Mouse (Mus musculus) C2C12 (cell line): ENCODE data around the gene Mtss1l.

Experiments
- CEBPB ChIP-seq: IDR thresholded peaks from one replicate; pipeline ENCODE4 v1.6.1; 2011; ENCODE audit warnings: low read depth, mild to moderate bottlenecking, control low read depth, moderate library complexity
- CTCF ChIP-seq: IDR thresholded peaks from one replicate; pipeline ENCODE4 v1.5.1; 2011; ENCODE audit not compliant: control insufficient read depth, insufficient read depth, insufficient read length
- FOSL1 ChIP-seq: IDR thresholded peaks from one replicate; pipeline ENCODE4 v1.8.0; 2011; ENCODE audit warnings: mild to moderate bottlenecking, low read length; ENCODE audit not compliant: poor library complexity, insufficient read depth, severe bottlenecking
- MAX ChIP-seq: IDR thresholded peaks from one replicate; pipeline ENCODE4 v1.6.1; 2011; ENCODE audit warnings: mild to moderate bottlenecking, control low read depth
- MYOD1 ChIP-seq: IDR thresholded peaks from one replicate; pipeline ENCODE4 v1.6.1; 2011; ENCODE audit warnings: low read depth; ENCODE audit not compliant: control insufficient read depth, insufficient read length
- MYOG ChIP-seq: IDR thresholded peaks from one replicate; pipeline ENCODE4 v1.6.1; 2011; ENCODE audit not compliant: control insufficient read depth, insufficient read length; ENCODE audit errors: extremely low read depth
- USF1 ChIP-seq: IDR thresholded peaks from one replicate; pipeline ENCODE4 v1.6.1; 2011; ENCODE audit warnings: low read depth, mild to moderate bottlenecking, control low read depth, moderate library complexity

DNA sequence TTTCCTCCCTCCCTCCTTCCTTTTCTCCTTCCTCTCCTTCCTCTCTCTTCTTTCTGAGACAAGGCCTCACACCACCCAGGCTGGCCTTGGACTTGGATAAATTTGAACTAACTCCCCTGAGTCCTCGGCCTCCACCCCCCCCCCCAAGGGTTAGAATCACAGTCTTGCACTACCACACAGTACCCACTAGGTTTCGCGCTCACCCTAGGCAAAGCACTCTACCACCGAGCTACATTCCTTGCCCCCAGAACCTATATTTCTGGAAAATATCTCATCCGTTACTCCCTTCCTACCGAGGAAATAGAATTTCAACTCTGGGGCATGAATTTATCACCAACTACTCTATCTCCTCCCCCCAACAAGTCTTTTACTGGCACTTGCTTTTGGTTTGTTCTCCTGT is 40.7 kb downstream of the Mtss1l start:
- TF ChIP-seq CTCF (peak; percentile 18), MAX (no peak), USF1 (no peak), MYOD1 (no peak), FOSL1 (no peak), MYOG (no peak), CEBPB (no peak)
